22 mouse cellular contexts compared by ENCODE assay signal in genomic region chr11:97346383-97346782, GRCm38 (mm10). TPM values are rescaled to one million over a fixed set of nuclear protein-coding genes. Genes with fewer than 3 reads are reported as not detected.
DNase-seq lines count a peak whose midpoint lies in the region; ATAC-seq and TF ChIP-seq lines count a peak whose summit lies in the region.
"Had no signal": no experiment of that assay in that cellular context is flagged by ENCODE, and none has a peak within 500 bp of the region (broad histone marks: within the 10 kb centered on the region; RNA-seq: fewer than 3 reads in every experiment).

No protein-coding gene starts in this region.

- no peak for ATAC-seq in midbrain, postnatal 0 days (ENCODE audit: low FRiP score)
- no peak for ATAC-seq in midbrain, embryonic 16.5 days
- ATAC-seq: forebrain, embryonic 13.5 days; inflammation-experienced regulatory T-cells, adult 6 months; midbrain, embryonic 13.5 days had no signal

- H3K4me2 ChIP-seq in midbrain, postnatal 0 days (ENCODE audit: low read depth, low read length, poor library complexity, severe bottlenecking): no peak overlapping the region
- no peak overlapping the region for H3K4me2 ChIP-seq in midbrain, embryonic 16.5 days (ENCODE audit: low read length)
- H3K4me2 ChIP-seq: embryonic facial prominence, embryonic 12.5 days; forebrain, embryonic 13.5 days; heart, embryonic 15.5 days; limb, embryonic 12.5 days; liver, embryonic 13.5 days; lung, embryonic 15.5 days; midbrain, embryonic 13.5 days; neural tube, embryonic 15.5 days had no signal

- DNase-seq in gastrocnemius, postnatal 14 days: peak; percentile 61
- no peak for DNase-seq in gastrocnemius, adult 18-20 months (ENCODE audit: low spot score)
- DNase-seq in midbrain, postnatal 0 days (ENCODE audit: low spot score): peak; percentile 70
- peak; percentile 61 to 66 for DNase-seq in cerebellum, adult 18-20 months
- DNase-seq in cerebellum, postnatal 25 days: peak; percentile 61 to 75
- no peak for DNase-seq in heart, postnatal 14 days
- DNase-seq in ovary, postnatal 10 days (ENCODE audit: low spot score): no peak
- DNase-seq: adrenal gland, postnatal 25 days; heart, adult 2 months; kidney, adult 8-10 months; kidney, postnatal 25 days; liver, embryonic 13.5 days had no signal

- no peaks in the 10 kb centered on the region for H3K9me3 ChIP-seq in midbrain, postnatal 0 days (ENCODE audit: low read length)
- H3K9me3 ChIP-seq in midbrain, embryonic 16.5 days (replicated peaks; ENCODE audit: control insufficient read depth, low read length, poor library complexity, severe bottlenecking): no peaks in the 10 kb centered on the region
- H3K9me3 ChIP-seq: embryonic facial prominence, embryonic 12.5 days; forebrain, embryonic 13.5 days; heart, embryonic 15.5 days; limb, embryonic 12.5 days; lung, embryonic 15.5 days; midbrain, embryonic 13.5 days; neural tube, embryonic 15.5 days had no signal

- no peaks in the 10 kb centered on the region for H3K27me3 ChIP-seq in midbrain, postnatal 0 days (ENCODE audit: insufficient read depth, low read length)
- no peaks in the 10 kb centered on the region for H3K27me3 ChIP-seq in midbrain, embryonic 16.5 days (ENCODE audit: control insufficient read depth, insufficient read depth, low read depth, low read length)
- H3K27me3 ChIP-seq: lung, embryonic 15.5 days; neural tube, embryonic 15.5 days had no signal

- H3K4me3 ChIP-seq in midbrain, postnatal 0 days (ENCODE audit: low read depth, low read length): no peak overlapping the region
- H3K4me3 ChIP-seq in midbrain, embryonic 16.5 days (ENCODE audit: low read depth, low read length): no peak overlapping the region
- H3K4me3 ChIP-seq: embryonic facial prominence, embryonic 12.5 days; erythroblast, embryonic 14.5 days; forebrain, embryonic 13.5 days; heart, adult 2 months; heart, embryonic 15.5 days; limb, embryonic 12.5 days; liver, embryonic 13.5 days; lung, embryonic 15.5 days; midbrain, embryonic 13.5 days; neural tube, embryonic 15.5 days had no signal

- intact Hi-C loops in gastrocnemius, postnatal 14 days (cut with DNase I; ENCODE audit: low total_unique reads): no loop called here
- intact Hi-C loops in heart, postnatal 14 days (cut with DNase I): no loop called here

- H3K4me1 ChIP-seq in midbrain, postnatal 0 days (ENCODE audit: insufficient read depth, low read length): no peaks in the 10 kb centered on the region
- H3K4me1 ChIP-seq in midbrain, embryonic 16.5 days (ENCODE audit: control insufficient read depth, insufficient read depth, low read length): peaks cover 6% of the 10 kb centered on the region; the same call in 1 of the 2 replicates

- H3K9ac ChIP-seq in midbrain, postnatal 0 days (replicated peaks; ENCODE audit: low read length, poor library complexity, severe bottlenecking): no peak overlapping the region
- no peak overlapping the region for H3K9ac ChIP-seq in midbrain, embryonic 16.5 days (ENCODE audit: low read depth, low read length)
- H3K9ac ChIP-seq: embryonic facial prominence, embryonic 12.5 days; forebrain, embryonic 13.5 days; heart, embryonic 15.5 days; limb, embryonic 12.5 days; liver, embryonic 13.5 days; lung, embryonic 15.5 days; midbrain, embryonic 13.5 days; neural tube, embryonic 15.5 days had no signal

- no peak for TF ChIP-seq CTCF in midbrain, postnatal 0 days (IDR thresholded peaks at IDR 0.05)

- no peaks in the 10 kb centered on the region for H3K36me3 ChIP-seq in midbrain, postnatal 0 days (ENCODE audit: insufficient read depth, low read length)
- H3K36me3 ChIP-seq in midbrain, embryonic 16.5 days (ENCODE audit: control insufficient read depth, insufficient read depth, low read length): no peaks in the 10 kb centered on the region
- H3K36me3 ChIP-seq: embryonic facial prominence, embryonic 12.5 days; heart, embryonic 15.5 days; limb, embryonic 12.5 days; liver, embryonic 13.5 days; lung, embryonic 15.5 days; midbrain, embryonic 13.5 days; neural tube, embryonic 15.5 days had no signal

- H3K27ac ChIP-seq in midbrain, postnatal 0 days (ENCODE audit: low read depth, low read length): no peak overlapping the region
- no peak overlapping the region for H3K27ac ChIP-seq in midbrain, embryonic 16.5 days (ENCODE audit: low read length)
- H3K27ac ChIP-seq: embryonic facial prominence, embryonic 12.5 days; forebrain, embryonic 13.5 days; heart, adult 2 months; heart, embryonic 15.5 days; limb, embryonic 12.5 days; liver, embryonic 13.5 days; lung, embryonic 15.5 days; midbrain, embryonic 13.5 days; neural tube, embryonic 15.5 days had no signal

- 71% methylated on average over 9 of the region's 9 CpGs for WGBS in midbrain, postnatal 0 days
- 81% methylated on average over 9 of the region's 9 CpGs for WGBS in midbrain, embryonic 16.5 days

RNA-seq across cellular contexts. Expression of gene Gpr179, which starts 5.5 kb away (rescaled TPM):
- under 1 TPM in 1 of 2 experiments, not detected in 1; 0.27 TPM for total RNA-seq in gastrocnemius, postnatal 14 days (2021)
- under 1 TPM in 1 of 2 experiments, not detected in 1; 0.02 TPM for total RNA-seq in gastrocnemius, adult 18-20 months (2021)
- total RNA-seq in midbrain, postnatal 0 days (2014; rRNA removed): 0.57 and 0.71 TPM in 2 replicates
- 0.66 and 0.78 TPM in 2 replicates for polyA plus RNA-seq in midbrain, postnatal 0 days (2015; fragmentation: Nextera tagmentation; extraction: Ambion mirVana)
- 0.70 and 0.89 TPM in 2 replicates for polyA plus RNA-seq in midbrain, embryonic 16.5 days (2015; fragmentation: Nextera tagmentation; extraction: Ambion mirVana)
- total RNA-seq in heart, postnatal 14 days (2021): under 1 TPM; 0.02 to 0.05 TPM
- polyA plus RNA-seq: erythroblast, embryonic 14.5 days; heart, adult 2 months; liver, embryonic 13.5 days had no signal

RNA-seq across cellular contexts. Expression of gene Socs7, which starts 16.0 kb away (rescaled TPM):
- 10 to 100 TPM; 32.4 to 36.2 TPM for total RNA-seq in gastrocnemius, postnatal 14 days (2021)
- total RNA-seq in gastrocnemius, adult 18-20 months (2021): 10 to 100 TPM; 43.0 to 43.5 TPM
- total RNA-seq in midbrain, postnatal 0 days (2014; rRNA removed): 54.9 and 60.4 TPM in 2 replicates
- polyA plus RNA-seq in midbrain, postnatal 0 days (2015; fragmentation: Nextera tagmentation; extraction: Ambion mirVana): 6.9 and 7.4 TPM in 2 replicates
- polyA plus RNA-seq in midbrain, embryonic 16.5 days (2015; fragmentation: Nextera tagmentation; extraction: Ambion mirVana): 8.5 and 9.9 TPM in 2 replicates
- total RNA-seq in heart, postnatal 14 days (2021): 10 to 100 TPM; 16.1 to 19.6 TPM

RNA-seq across cellular contexts. Expression of gene Mrpl45, which starts 30.9 kb away (rescaled TPM):
- total RNA-seq in gastrocnemius, postnatal 14 days (2021): 10 to 100 TPM; 32.0 to 36.0 TPM
- total RNA-seq in gastrocnemius, adult 18-20 months (2021): 10 to 100 TPM; 33.6 to 39.0 TPM
- 21.4 and 29.1 TPM in 2 replicates for total RNA-seq in midbrain, postnatal 0 days (2014; rRNA removed)
- 33.0 and 36.0 TPM in 2 replicates for polyA plus RNA-seq in midbrain, postnatal 0 days (2015; fragmentation: Nextera tagmentation; extraction: Ambion mirVana)
- 38.2 and 41.6 TPM in 2 replicates for polyA plus RNA-seq in midbrain, embryonic 16.5 days (2015; fragmentation: Nextera tagmentation; extraction: Ambion mirVana)
- 10 to 100 TPM; 42.7 to 51.2 TPM for total RNA-seq in heart, postnatal 14 days (2021)

Comparison
In these comparisons a context has a peak if more than half of its experiments do, and no peak if none do; other contexts are left out.
1. DNase-seq: peak in gastrocnemius, postnatal 14 days (single experiment), midbrain, postnatal 0 days (single experiment), cerebellum, adult 18-20 months (2 of 2) and cerebellum, postnatal 25 days (2 of 2); none in gastrocnemius, adult 18-20 months (single experiment), heart, postnatal 14 days (0 of 2) and ovary, postnatal 10 days (single experiment).